Mouse (Mus musculus) liver, adult 2 months (tissue): ENCODE results near the gene Guca1b.

Experiments
- CTCF ChIP-seq: fragments of 200-500 bp; IDR thresholded peaks from 2 replicates; pipeline ENCODE4 v1.5.1; 2011; ENCODE audit warnings: low read depth, low read length, control low read depth
- POLR2A ChIP-seq: fragments of 200-500 bp; IDR thresholded peaks from 2 replicates; pipeline ENCODE4 v1.6.1; 2011; ENCODE audit warnings: low read length, control low read depth; ENCODE audit not compliant: insufficient read depth; ENCODE audit errors: extremely low read depth

- TF ChIP-seq CTCF (peak; percentile 22; the same call in 1 of the 2 replicates), POLR2A (no peak)
These were observed 57.1 kb downstream of the Guca1b start for GRCm38 (mm10) chr17:47442271-47442670.
